Mouse (Mus musculus) brown adipose tissue, adult 24 weeks (tissue): ENCODE measurements around the gene Cenpa. TPM values are rescaled to one million over a fixed set of nuclear protein-coding genes. Genes with fewer than 3 reads are reported as not detected.

ENCODE experiments used
- H3K27ac ChIP-seq: fragments of 200-500 bp; replicated peaks from 2 replicates; pipeline ENCODE4 v1.5.1; 2012; ENCODE audit warnings: low read depth, mild to moderate bottlenecking, low read length
- H3K4me1 ChIP-seq: fragments of 200-500 bp; 2 replicates; pipeline ENCODE4 v1.6.1; 2012; ENCODE audit warnings: low read length, mixed read lengths; ENCODE audit not compliant: control insufficient read depth, insufficient read depth, insufficient read length
- H3K4me3 ChIP-seq: fragments of 200-500 bp; 2 replicates; pipeline ENCODE4 v1.5.1; 2012; ENCODE audit warnings: low read depth, mild to moderate bottlenecking, low read length, moderate library complexity; ENCODE audit not compliant: insufficient read depth
- polyA plus RNA-seq: library from polyadenylated mRNA; stranded (reverse); fragments of >200 nt; gene quantifications from 2 replicates; pipeline ENCODE4 v1.2.4, GENCODE M21; 2012; ENCODE audit not compliant: missing spikeins, insufficient read depth, insufficient read length

Gene Cenpa
- polyA plus RNA-seq, 1 experiment = 13.7 TPM

- peaks cover 6% of the 10 kb centered on the region for H3K4me1 ChIP-seq
- no peak overlapping the region; the same call in 1 of the 2 replicates for H3K27ac ChIP-seq
- H3K4me3 ChIP-seq = no peak overlapping the region
These were observed 40.1 kb upstream of the Cenpa start for GRCm38 (mm10) chr5:30626331-30627105.

GRCm38 (mm10) chr5:30628511-30628910 lies 38.1 kb upstream of the Cenpa start:
- 0 out of 2 replicates have a peak overlapping the region, but pooled peaks have one; percentile 39 for H3K27ac ChIP-seq
- peaks cover 6% of the 10 kb centered on the region for H3K4me1 ChIP-seq
- H3K4me3 ChIP-seq = no peak overlapping the region

GRCm38 (mm10) chr5:30630401-30630800 lies 36.2 kb upstream of the Cenpa start:
- no peak overlapping the region for H3K4me3 ChIP-seq

GRCm38 (mm10) chr5:30632134-30632533 lies 34.4 kb upstream of the Cenpa start:
- H3K4me1 ChIP-seq = peaks cover 2% of the 10 kb centered on the region; the same call in 1 of the 2 replicates
- H3K27ac ChIP-seq = no peak overlapping the region
- H3K4me3 ChIP-seq = no peak overlapping the region

More at GRCm38 (mm10) chr5:30630401-30630800, 36.2 kb upstream of the Cenpa start:
- no peak overlapping the region for H3K27ac ChIP-seq
- no peaks in the 10 kb centered on the region; the same call in none of the 2 replicates for H3K4me1 ChIP-seq

GRCm38 (mm10) chr5:30636994-30637393 lies 29.6 kb upstream of the Cenpa start:
- Histone ChIP-seq H3K4me1 (0 out of 2 replicates have a peak, but pooled peaks cover 2% of the 10 kb centered on the region), H3K27ac (no peak overlapping the region), H3K4me3 (no peak overlapping the region)

GRCm38 (mm10) chr5:30638041-30638440 lies 28.5 kb upstream of the Cenpa start:
- H3K4me1 ChIP-seq = 0 out of 2 replicates have a peak, but pooled peaks cover 2% of the 10 kb centered on the region

GRCm38 (mm10) chr5:30643477-30644179 lies 22.9 kb upstream of the Cenpa start:
- Histone ChIP-seq H3K4me1 (peaks cover 2% of the 10 kb centered on the region; the same call in 1 of the 2 replicates), H3K27ac (no peak overlapping the region), H3K4me3 (no peak overlapping the region)

More at GRCm38 (mm10) chr5:30638041-30638440, 28.5 kb upstream of the Cenpa start:
- Histone ChIP-seq H3K4me3 (no peak overlapping the region), H3K27ac (no peak overlapping the region)

GRCm38 (mm10) chr5:30646036-30646435 lies 20.5 kb upstream of the Cenpa start:
- peaks cover 7% of the 10 kb centered on the region for H3K4me1 ChIP-seq
- no peak overlapping the region for H3K4me3 ChIP-seq
- H3K27ac ChIP-seq = no peak overlapping the region

- H3K4me3 ChIP-seq = peak overlapping the region; percentile 100
- H3K27ac ChIP-seq = peak overlapping the region; percentile 76
- H3K4me1 ChIP-seq = peaks cover 8% of the 10 kb centered on the region
These were observed 19.2 kb upstream of the Cenpa start for GRCm38 (mm10) chr5:30647396-30647795.

GRCm38 (mm10) chr5:30647815-30648560 lies 18.6 kb upstream of the Cenpa start, which contains the start of gene Slc35f6:
Gene Slc35f6 (plus strand): TSS chr5:30647933.
- H3K4me1 ChIP-seq = peaks cover 8% of the 10 kb centered on the region
- peak within 1 kb of the TSS; percentile 100 for H3K4me3 ChIP-seq
- peak within 1 kb of the TSS; percentile 85 for H3K27ac ChIP-seq

GRCm38 (mm10) chr5:30649558-30649957 lies 17.0 kb upstream of the Cenpa start:
- Histone ChIP-seq H3K4me3 (peak overlapping the region; percentile 9; the same call in 1 of the 2 replicates), H3K4me1 (peaks cover 14% of the 10 kb centered on the region), H3K27ac (0 out of 2 replicates have a peak overlapping the region, but pooled peaks have one; percentile 25)

- Histone ChIP-seq H3K27ac (peak overlapping the region; percentile 54; the same call in 1 of the 2 replicates), H3K4me1 (peaks cover 14% of the 10 kb centered on the region), H3K4me3 (no peak overlapping the region)
These were observed 15.8 kb upstream of the Cenpa start for GRCm38 (mm10) chr5:30650756-30651155.

GRCm38 (mm10) chr5:30651554-30651953 lies 15.0 kb upstream of the Cenpa start:
- no peak overlapping the region for H3K4me3 ChIP-seq
- peak overlapping the region; percentile 54; the same call in 1 of the 2 replicates for H3K27ac ChIP-seq
- peaks cover 14% of the 10 kb centered on the region for H3K4me1 ChIP-seq

- peaks cover 14% of the 10 kb centered on the region for H3K4me1 ChIP-seq
- no peak overlapping the region for H3K4me3 ChIP-seq
- no peak overlapping the region for H3K27ac ChIP-seq
These were observed 13.3 kb upstream of the Cenpa start for GRCm38 (mm10) chr5:30653246-30653645.

- H3K4me1 ChIP-seq = peaks cover 8% of the 10 kb centered on the region
- no peak overlapping the region for H3K4me3 ChIP-seq
- no peak overlapping the region for H3K27ac ChIP-seq
These were observed 11.5 kb upstream of the Cenpa start for GRCm38 (mm10) chr5:30655042-30655441.
